Mouse (Mus musculus) limb, embryonic 14.5 days (tissue): ENCODE data around the gene Cryaa. TPM values are rescaled to one million over a fixed set of nuclear protein-coding genes. Genes with fewer than 3 reads are reported as not detected.

Source experiments
- ATAC-seq: fragments of 200-750 bp; cut with Nextera tagmentation; 2 replicates; pipeline ENCODE4 v1.8.0; 2017; ENCODE audit warnings: low read depth, moderate number of reproducible peaks, moderate TSS enrichment; ENCODE audit not compliant: low FRiP score
- DNase-seq: peaks from one replicate; pipeline ENCODE4 v3.0.0-alpha.2; 2015; ENCODE audit warnings: low spot score
- H3K27ac ChIP-seq: fragments of 300-500 bp; sonication (generic); replicated peaks from 2 replicates; pipeline ENCODE4 v1.5.1; 2014; ENCODE audit warnings: low read depth, mild to moderate bottlenecking, low read length, moderate library complexity, mixed read lengths
- H3K27me3 ChIP-seq: fragments of 300-500 bp; sonication (generic); 2 replicates; pipeline ENCODE4 v1.6.1; 2014; ENCODE audit warnings: low read length, mixed read lengths; ENCODE audit not compliant: control insufficient read depth, insufficient read depth
- H3K36me3 ChIP-seq: fragments of 300-500 bp; sonication (generic); 2 replicates; pipeline ENCODE4 v1.6.1; 2014; ENCODE audit warnings: mild to moderate bottlenecking, low read length, moderate library complexity, mixed read lengths; ENCODE audit not compliant: control insufficient read depth, insufficient read depth
- H3K4me1 ChIP-seq: fragments of 300-500 bp; sonication (generic); 2 replicates; pipeline ENCODE4 v1.6.1; 2014; ENCODE audit warnings: antibody characterized with exemption, low read length, mixed read lengths; ENCODE audit not compliant: control insufficient read depth, insufficient read depth
- H3K4me2 ChIP-seq: fragments of 300-500 bp; sonication (generic); replicated peaks from 2 replicates; pipeline ENCODE4 v1.6.1; 2014; ENCODE audit warnings: low read depth, mild to moderate bottlenecking, low read length, moderate library complexity; ENCODE audit not compliant: severe bottlenecking
- H3K4me3 ChIP-seq: fragments of 300-500 bp; sonication (generic); replicated peaks from 2 replicates; pipeline ENCODE4 v1.5.1; 2014; ENCODE audit warnings: low read length
- H3K9ac ChIP-seq: fragments of 300-500 bp; sonication (generic); 2 replicates; pipeline ENCODE4 v1.6.1; 2014; ENCODE audit warnings: mild to moderate bottlenecking, low read depth, low read length, moderate library complexity; ENCODE audit not compliant: severe bottlenecking
- H3K9me3 ChIP-seq: fragments of 300-500 bp; sonication (generic); 2 replicates; pipeline ENCODE4 v1.6.1; 2016; ENCODE audit warnings: low read length; ENCODE audit not compliant: control insufficient read depth
- POLR2A ChIP-seq: fragments of 200-500 bp; IDR thresholded peaks from 2 replicates; pipeline ENCODE4 v1.8.0; 2012; ENCODE audit warnings: inconsistent platforms, mild to moderate bottlenecking, moderate library complexity, borderline replicate concordance; ENCODE audit not compliant: insufficient read depth, insufficient read length; ENCODE audit errors: extremely low read depth
- WGBS: fragments of 180-500 bp; shearing (Covaris S2); extraction: QIAGEN DNeasy Blood & Tissue Kit; methylation state at CpG from one replicate; pipeline ENCODE4 v1.1.7; 2014; 5-methylcytosine and 5-hydroxymethylcytosine counted together
- polyA plus RNA-seq, 2 experiments: library from polyadenylated mRNA; depleted of rRNA in 1 of 2; stranded (reverse) in 1 of 2; unstranded in 1 of 2; fragments of >200 nt; fragmentation: Nextera tagmentation in 1 of 2; extraction: Ambion mirVana in 1 of 2; gene quantifications; 2 replicates each; pipeline versions ENCODE4 v1.2.1 to v1.2.3; 2012 to 2014

Cryaa gene
- polyA plus RNA-seq, 2 experiments, result 0.05 to 0.26 TPM

DNA sequence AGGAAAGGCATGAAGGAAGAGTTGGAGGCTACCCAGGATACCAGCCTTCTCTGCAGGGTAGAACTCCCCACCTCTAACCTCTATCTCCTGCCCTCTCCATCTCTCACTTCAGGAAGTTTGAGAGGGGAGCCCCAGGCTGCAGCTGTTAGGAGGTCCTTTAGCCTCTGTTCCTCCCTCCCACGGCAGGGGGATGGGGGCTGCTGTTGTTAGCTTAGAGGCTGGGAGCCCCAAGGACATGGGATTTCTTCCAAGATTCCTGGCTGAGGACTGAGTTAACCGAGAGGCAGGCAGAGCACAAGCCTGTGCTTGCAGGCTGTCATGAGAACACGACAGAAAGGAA lies 8.6 kb downstream of the Cryaa start:
- Histone ChIP-seq H3K4me3 (no peak overlapping the region), H3K27me3 (no peaks in the 10 kb centered on the region), H3K9me3 (no peaks in the 10 kb centered on the region), H3K4me1 (peaks cover 11% of the 10 kb centered on the region), H3K36me3 (no peaks in the 10 kb centered on the region), H3K9ac (peak overlapping the region; percentile 43; the same call in 1 of the 2 replicates), H3K4me2 (peak overlapping the region; percentile 35; the same call in 1 of the 2 replicates), H3K27ac (peak overlapping the region; percentile 87)
- WGBS, result 6% methylated on average over 3 of the region's 3 CpGs
- TF ChIP-seq POLR2A, result no peak
- peak; percentile 87 for DNase-seq
- peak; percentile 69 for ATAC-seq

DNA sequence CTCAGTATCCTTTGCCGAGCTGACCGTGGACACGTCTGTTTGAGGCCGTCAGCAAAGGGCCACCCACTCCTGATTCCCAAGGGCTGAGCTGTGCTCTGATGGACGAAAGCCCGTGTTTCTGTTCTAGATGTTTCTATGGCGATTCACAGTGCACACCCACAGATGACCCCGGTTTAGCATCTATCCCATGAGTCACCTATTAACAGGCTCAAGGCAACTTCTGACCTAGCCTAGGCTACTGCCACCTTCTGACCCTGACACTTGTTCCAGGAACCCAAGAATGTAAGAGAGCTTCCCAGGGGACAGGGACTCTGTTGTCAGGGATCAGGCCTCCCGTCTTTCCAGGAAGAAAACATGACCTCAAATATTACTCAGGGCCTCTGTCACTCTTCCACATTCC lies 10.5 kb downstream of the Cryaa start:
- Histone ChIP-seq H3K4me1 (peaks cover 11% of the 10 kb centered on the region), H3K36me3 (no peaks in the 10 kb centered on the region), H3K4me2 (no peak overlapping the region), H3K27me3 (no peaks in the 10 kb centered on the region), H3K9me3 (no peaks in the 10 kb centered on the region), H3K27ac (no peak overlapping the region), H3K9ac (no peak overlapping the region), H3K4me3 (no peak overlapping the region)
- DNase-seq (no peak), ATAC-seq (no peak)
- 79% methylated on average over 9 of the region's 9 CpGs for WGBS
- TF ChIP-seq POLR2A, result no peak

DNA sequence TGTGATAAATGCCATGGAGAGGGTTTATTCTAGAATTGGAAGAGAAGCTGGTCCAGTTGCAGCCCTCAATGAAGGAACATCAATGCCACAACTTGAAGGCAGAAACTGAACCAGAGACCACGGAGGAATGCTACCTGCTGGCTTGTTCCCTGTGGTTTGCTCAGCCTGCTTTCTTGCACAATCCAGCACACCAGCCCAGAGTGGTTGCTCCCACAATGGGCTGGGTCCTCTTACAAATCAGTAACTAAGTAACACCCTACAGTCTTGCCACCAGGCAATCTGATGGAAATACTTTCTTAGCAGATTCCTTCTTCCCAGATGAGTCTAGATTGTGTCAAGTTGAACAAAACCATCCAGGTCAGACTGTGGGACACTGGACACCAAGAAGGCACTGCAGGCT lies 12.0 kb downstream of the Cryaa start:
- ATAC-seq (no peak), DNase-seq (no peak)
- Histone ChIP-seq H3K27ac (no peak overlapping the region), H3K4me2 (no peak overlapping the region), H3K9ac (no peak overlapping the region), H3K9me3 (no peaks in the 10 kb centered on the region), H3K4me1 (peaks cover 19% of the 10 kb centered on the region), H3K36me3 (no peaks in the 10 kb centered on the region), H3K27me3 (no peaks in the 10 kb centered on the region), H3K4me3 (no peak overlapping the region)
- no peak for TF ChIP-seq POLR2A
- 75% methylated on average over 1 of the region's 1 CpGs for WGBS

DNA sequence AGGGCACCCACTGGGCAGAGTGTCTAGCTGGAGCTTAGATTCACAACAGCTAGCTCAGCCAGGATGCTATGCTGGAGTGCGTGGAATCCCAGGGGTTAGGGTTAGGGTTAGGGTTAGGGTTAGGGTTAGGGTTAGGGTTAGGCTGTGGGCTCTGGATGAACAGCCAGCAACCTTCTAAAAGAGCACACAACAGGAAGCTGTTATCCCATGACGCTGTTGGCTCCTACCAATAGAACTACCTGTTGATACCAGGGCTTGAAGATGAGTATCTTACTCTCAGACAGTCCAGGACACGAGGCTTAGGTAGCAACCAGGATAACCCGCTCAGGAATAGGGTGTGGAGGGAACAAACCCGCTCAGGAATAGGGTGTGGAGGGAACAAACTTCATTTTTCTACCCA lies 15.3 kb downstream of the Cryaa start:
- Histone ChIP-seq H3K27ac (no peak overlapping the region), H3K9me3 (no peaks in the 10 kb centered on the region), H3K27me3 (no peaks in the 10 kb centered on the region), H3K4me2 (no peak overlapping the region; the same call in 1 of the 2 replicates), H3K36me3 (no peaks in the 10 kb centered on the region), H3K4me3 (no peak overlapping the region), H3K4me1 (peaks cover 8% of the 10 kb centered on the region), H3K9ac (no peak overlapping the region)
- ATAC-seq (no peak), DNase-seq (no peak)
- TF ChIP-seq POLR2A, result no peak
- 45% methylated on average over 5 of the region's 5 CpGs for WGBS

DNA sequence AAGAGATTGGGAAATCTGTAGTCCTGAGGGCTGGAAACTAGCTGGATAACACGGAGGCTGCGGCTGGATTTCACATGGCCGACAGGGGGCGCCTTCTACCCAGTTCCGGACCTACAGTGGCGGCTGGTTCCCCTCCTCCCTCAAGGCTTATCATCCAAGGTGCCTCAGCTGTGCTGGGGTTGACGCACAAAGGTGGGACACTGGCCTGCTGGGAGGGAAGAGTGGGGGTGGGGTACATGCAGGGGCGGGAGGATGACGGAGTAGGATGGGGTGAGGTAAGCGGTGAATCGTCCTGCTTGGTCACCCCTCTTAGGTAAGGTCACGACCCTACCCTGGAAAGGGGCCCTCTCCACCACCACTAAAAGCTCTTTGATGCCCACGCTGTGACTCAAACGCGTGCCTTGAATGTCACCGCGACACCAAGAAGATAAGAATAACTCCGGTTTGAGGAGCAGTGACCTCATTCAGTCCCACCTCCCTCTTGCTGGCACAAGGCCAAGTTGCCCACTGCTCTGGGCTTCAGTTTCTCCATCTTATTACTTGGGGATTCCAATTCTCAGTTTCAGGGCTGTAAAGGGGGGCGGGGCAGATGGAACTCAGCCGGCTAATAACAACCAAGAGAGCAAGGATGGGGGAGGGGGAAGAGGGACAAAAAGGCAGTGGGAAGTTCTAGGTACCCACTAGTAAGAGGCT lies 15.9 kb downstream of the Cryaa start:
- 5% methylated on average over 20 of the region's 20 CpGs for WGBS
- Histone ChIP-seq H3K9me3 (no peaks in the 10 kb centered on the region), H3K9ac (no peak overlapping the region), H3K4me1 (peaks cover 8% of the 10 kb centered on the region), H3K27ac (no peak overlapping the region), H3K4me2 (peak overlapping the region; percentile 40), H3K4me3 (0 out of 2 replicates have a peak overlapping the region, but pooled peaks have one; percentile 1), H3K27me3 (no peaks in the 10 kb centered on the region), H3K36me3 (no peaks in the 10 kb centered on the region)
- no peak for TF ChIP-seq POLR2A
- peak; percentile 78 for ATAC-seq
- DNase-seq, result peak; percentile 81

DNA sequence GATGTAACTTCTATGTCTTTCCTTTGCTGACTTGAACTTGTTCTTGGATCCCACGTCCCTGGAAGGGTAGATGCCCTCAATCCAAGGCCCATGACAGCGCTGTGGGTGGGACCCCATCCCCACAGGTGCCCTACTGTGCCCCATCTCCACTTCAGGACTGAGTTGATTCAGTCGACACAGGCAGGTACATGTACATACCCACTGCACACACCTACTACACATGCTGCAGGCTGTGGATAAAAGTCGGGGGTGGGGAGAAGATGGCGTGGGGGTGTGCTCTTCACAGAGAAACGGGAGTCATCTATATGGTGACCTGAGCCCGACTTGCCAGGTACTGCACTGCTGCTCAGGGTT lies 16.4 kb downstream of the Cryaa start:
- no peak for TF ChIP-seq POLR2A
- ATAC-seq, result no peak
- no peak for DNase-seq
- Histone ChIP-seq H3K4me1 (peaks cover 8% of the 10 kb centered on the region), H3K27ac (no peak overlapping the region), H3K27me3 (no peaks in the 10 kb centered on the region), H3K4me2 (no peak overlapping the region), H3K9me3 (no peaks in the 10 kb centered on the region), H3K4me3 (no peak overlapping the region), H3K9ac (no peak overlapping the region), H3K36me3 (no peaks in the 10 kb centered on the region)
- WGBS, result 74% methylated on average over 7 of the region's 7 CpGs
